Mouse (Mus musculus) small intestine, adult 2 months (tissue): ENCODE measurements at regions not wholly inside any gene's neighbourhood (a gene's known extent, or its start where the extent isn't known, plus 50 kb on each side); places are given as distances from the start of the nearest gene placed in this dataset.

Source experiments
- H3K27ac ChIP-seq: fragments of 200-500 bp; 2 replicates; pipeline ENCODE4 v1.5.1; 2012; ENCODE audit warnings: low read depth, low read length, control low read depth, inconsistent platforms; ENCODE audit not compliant: insufficient read depth
- H3K27me3 ChIP-seq: fragments of 200-500 bp; 2 replicates; pipeline ENCODE4 v1.6.1; 2012; ENCODE audit warnings: mild to moderate bottlenecking, moderate library complexity, low read length, inconsistent platforms; ENCODE audit not compliant: control insufficient read depth, insufficient read depth
- H3K36me3 ChIP-seq: fragments of 200-500 bp; 2 replicates; pipeline ENCODE4 v1.6.1; 2012; ENCODE audit warnings: mild to moderate bottlenecking, low read length, control low read depth, inconsistent platforms; ENCODE audit not compliant: control insufficient read depth, insufficient read depth
- H3K4me1 ChIP-seq: fragments of 200-500 bp; 2 replicates; pipeline ENCODE4 v1.6.1; 2012; ENCODE audit warnings: low read length, inconsistent platforms, mixed read lengths; ENCODE audit not compliant: control insufficient read depth, insufficient read depth, insufficient read length
- H3K4me3 ChIP-seq: fragments of 200-500 bp; 2 replicates; pipeline ENCODE4 v1.5.1; 2012; ENCODE audit warnings: low read depth, mild to moderate bottlenecking, control low read depth, inconsistent platforms, low read length, moderate library complexity
- CTCF ChIP-seq: fragments of 200-500 bp; IDR thresholded peaks from 2 replicates; pipeline ENCODE4 v1.5.1; 2012; ENCODE audit warnings: low read depth, mild to moderate bottlenecking, control low read depth, inconsistent platforms, low read length, moderate library complexity, mixed read lengths; ENCODE audit not compliant: insufficient replicate concordance, insufficient read length; ENCODE audit errors: extremely low read depth
- POLR2A ChIP-seq: fragments of 200-500 bp; IDR thresholded peaks from 2 replicates; pipeline ENCODE4 v1.6.1; 2012; ENCODE audit warnings: low read depth, mild to moderate bottlenecking, control low read depth, inconsistent platforms, low read length, moderate library complexity
- WGBS: fragments of 180-500 bp; shearing (Covaris S2); methylation state at CpG from one replicate; pipeline ENCODE4 v1.1.7; 2018; 5-methylcytosine and 5-hydroxymethylcytosine counted together

GRCm38 (mm10) chr4:149844971-149845370 lies 70.9 kb upstream of the Slc25a33 start:
- H3K4me3 ChIP-seq, result no peak overlapping the region
- WGBS, result 69% methylated on average over 10 of the region's 10 CpGs

GRCm38 (mm10) chr4:149843736-149844135 lies 69.7 kb upstream of the Slc25a33 start:
- Histone ChIP-seq H3K27me3 (no peaks in the 10 kb centered on the region; the same call in 1 of the 2 replicates), H3K27ac (no peak overlapping the region), H3K36me3 (no peaks in the 10 kb centered on the region), H3K4me3 (no peak overlapping the region), H3K4me1 (no peaks in the 10 kb centered on the region; the same call in 1 of the 2 replicates)
- TF ChIP-seq CTCF (no peak), POLR2A (no peak)
- 60% methylated on average over 10 of the region's 10 CpGs for WGBS

More at GRCm38 (mm10) chr4:149844971-149845370, 70.9 kb upstream of the Slc25a33 start:
- no peaks in the 10 kb centered on the region; the same call in 1 of the 2 replicates for H3K4me1 ChIP-seq
- H3K27ac ChIP-seq, result no peak overlapping the region
- no peaks in the 10 kb centered on the region for H3K36me3 ChIP-seq
- TF ChIP-seq POLR2A (no peak), CTCF (no peak)
- H3K27me3 ChIP-seq, result peaks cover 3% of the 10 kb centered on the region; the same call in 1 of the 2 replicates

- no peaks in the 10 kb centered on the region for H3K36me3 ChIP-seq
- no peaks in the 10 kb centered on the region; the same call in 1 of the 2 replicates for H3K4me1 ChIP-seq
- no peak overlapping the region for H3K27ac ChIP-seq
- TF ChIP-seq CTCF (no peak), POLR2A (no peak)
- H3K4me3 ChIP-seq, result no peak overlapping the region
- H3K27me3 ChIP-seq, result no peaks in the 10 kb centered on the region; the same call in 1 of the 2 replicates
- 73% methylated on average over 7 of the region's 7 CpGs for WGBS
Measured at GRCm38 (mm10) chr4:149842906-149843305, 68.8 kb upstream of the Slc25a33 start.

- no peak overlapping the region for H3K27ac ChIP-seq
- H3K36me3 ChIP-seq, result no peaks in the 10 kb centered on the region
- TF ChIP-seq POLR2A, result no peak
- peak; percentile 56; the same call in 1 of the 2 replicates for TF ChIP-seq CTCF
- WGBS, result 82% methylated on average over 6 of the region's 6 CpGs
- H3K4me1 ChIP-seq, result no peaks in the 10 kb centered on the region
- no peaks in the 10 kb centered on the region; the same call in 1 of the 2 replicates for H3K27me3 ChIP-seq
- no peak overlapping the region for H3K4me3 ChIP-seq
Measured at GRCm38 (mm10) chr4:149841856-149842255, 67.8 kb upstream of the Slc25a33 start.

- H3K27me3 ChIP-seq, result no peaks in the 10 kb centered on the region
- H3K4me3 ChIP-seq, result no peak overlapping the region
- TF ChIP-seq CTCF (no peak), POLR2A (no peak)
- 84% methylated on average over 12 of the region's 12 CpGs for WGBS
- no peaks in the 10 kb centered on the region for H3K36me3 ChIP-seq
- no peak overlapping the region for H3K27ac ChIP-seq
- no peaks in the 10 kb centered on the region for H3K4me1 ChIP-seq
Measured at GRCm38 (mm10) chr4:149840511-149841292, 66.6 kb upstream of the Slc25a33 start.

GRCm38 (mm10) chr4:149838682-149839081 lies 64.6 kb upstream of the Slc25a33 start:
- no peak overlapping the region for H3K27ac ChIP-seq
- H3K36me3 ChIP-seq, result no peaks in the 10 kb centered on the region
- 5% methylated on average over 3 of the region's 3 CpGs for WGBS
- peak; percentile 57; the same call in 1 of the 2 replicates for TF ChIP-seq CTCF
- no peak for TF ChIP-seq POLR2A
- no peak overlapping the region for H3K4me3 ChIP-seq
- H3K27me3 ChIP-seq, result no peaks in the 10 kb centered on the region
- H3K4me1 ChIP-seq, result no peaks in the 10 kb centered on the region

GRCm38 (mm10) chr4:149834646-149835156 lies 60.6 kb upstream of the Slc25a33 start:
- TF ChIP-seq POLR2A (no peak), CTCF (no peak)
- H3K4me3 ChIP-seq, result no peak overlapping the region
- no peaks in the 10 kb centered on the region for H3K27me3 ChIP-seq
- WGBS, result 52% methylated on average over 9 of the region's 9 CpGs
- no peak overlapping the region for H3K27ac ChIP-seq
- H3K4me1 ChIP-seq, result no peaks in the 10 kb centered on the region
- H3K36me3 ChIP-seq, result no peaks in the 10 kb centered on the region
